Mouse (Mus musculus) hindbrain, embryonic 11.5 days (tissue): ENCODE measurements around the gene Olfr569. TPM values are rescaled to one million over a fixed set of nuclear protein-coding genes. Genes with fewer than 3 reads are reported as not detected.

ENCODE experiments used
- ATAC-seq: fragments of 200-750 bp; cut with Nextera tagmentation; 2 replicates; pipeline ENCODE4 v1.8.0; 2017; ENCODE audit warnings: mild to moderate bottlenecking, moderate TSS enrichment, moderate library complexity; ENCODE audit not compliant: low FRiP score
- DNase-seq: peaks from one replicate; pipeline ENCODE4 v3.0.0-alpha.2; 2015; ENCODE audit warnings: low spot score
- H3K27ac ChIP-seq: fragments of 300-500 bp; sonication (generic); 2 replicates; pipeline ENCODE4 v1.5.1; 2014; ENCODE audit warnings: mild to moderate bottlenecking, low read depth, low read length
- H3K27me3 ChIP-seq: fragments of 300-500 bp; sonication (generic); 2 replicates; pipeline ENCODE4 v1.6.1; 2014; ENCODE audit warnings: mild to moderate bottlenecking, low read length, moderate library complexity, mixed read lengths; ENCODE audit not compliant: control insufficient read depth, insufficient read depth
- H3K36me3 ChIP-seq: fragments of 300-500 bp; sonication (generic); 2 replicates; pipeline ENCODE4 v1.6.1; 2014; ENCODE audit warnings: mild to moderate bottlenecking, low read length, moderate library complexity, mixed read lengths; ENCODE audit not compliant: control insufficient read depth, insufficient read depth
- H3K4me1 ChIP-seq: fragments of 300-500 bp; sonication (generic); replicated peaks from 2 replicates; pipeline ENCODE4 v1.6.1; 2014; ENCODE audit warnings: low read length, mixed read lengths; ENCODE audit not compliant: control insufficient read depth, insufficient read depth
- H3K4me2 ChIP-seq: fragments of 300-500 bp; sonication (generic); replicated peaks from 2 replicates; pipeline ENCODE4 v1.6.1; 2014; ENCODE audit warnings: mild to moderate bottlenecking, low read depth, low read length
- H3K4me3 ChIP-seq: fragments of 300-500 bp; sonication (generic); 2 replicates; pipeline ENCODE4 v1.5.1; 2014; ENCODE audit warnings: low read depth, low read length
- H3K9ac ChIP-seq: fragments of 300-500 bp; sonication (generic); 2 replicates; pipeline ENCODE4 v1.6.1; 2014; ENCODE audit warnings: low read depth, low read length
- H3K9me3 ChIP-seq: fragments of 300-500 bp; sonication (generic); 2 replicates; pipeline ENCODE4 v1.6.1; 2016; ENCODE audit warnings: low read length; ENCODE audit not compliant: control insufficient read depth
- polyA plus RNA-seq: library from polyadenylated mRNA; unstranded; fragments of >200 nt; fragmentation: Nextera tagmentation; extraction: Ambion mirVana; gene quantifications from 2 replicates; pipeline ENCODE4 v1.2.1, GENCODE M21; 2014

Olfr569 gene
- polyA plus RNA-seq, 1 experiment from 2014 or later, result not detected

DNA sequence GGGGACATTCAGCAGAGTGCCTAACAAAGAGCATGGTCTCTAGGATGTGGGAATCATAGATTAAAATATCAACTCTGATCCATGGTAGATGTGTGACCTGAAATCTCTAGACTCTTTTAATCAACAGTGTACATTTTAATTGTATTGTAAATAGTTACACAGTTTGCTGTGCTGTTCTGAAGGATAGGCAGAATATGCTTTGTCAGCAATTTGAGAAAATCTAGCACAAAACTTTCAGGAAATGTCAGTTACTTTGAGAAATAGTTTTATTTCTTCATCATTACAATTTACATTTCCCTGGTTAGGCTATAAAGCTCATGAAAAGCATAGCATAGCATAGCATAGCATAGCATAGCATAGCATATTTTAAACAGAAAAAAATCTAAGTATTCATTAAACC lies 34.9 kb downstream of the Olfr569 start:
- DNase-seq (no peak), ATAC-seq (no peak)
- H3K4me2 ChIP-seq, result no peak overlapping the region
- no peaks in the 10 kb centered on the region for H3K27me3 ChIP-seq
- no peaks in the 10 kb centered on the region for H3K9me3 ChIP-seq
- H3K4me3 ChIP-seq, result no peak overlapping the region
- H3K4me1 ChIP-seq, result no peaks in the 10 kb centered on the region
- no peak overlapping the region for H3K9ac ChIP-seq
- no peak overlapping the region for H3K27ac ChIP-seq
- no peaks in the 10 kb centered on the region for H3K36me3 ChIP-seq

Other genes with a start within 250 kb of the Olfr569 start
- gene Olfr555, start 232.1 kb downstream of the Olfr569 start, polyA plus RNA-seq, result not detected in 2 replicates
- not detected in 2 replicates for gene Olfr556, start 226.0 kb downstream of the Olfr569 start, polyA plus RNA-seq
- gene Trim68, start 203.6 kb downstream of the Olfr569 start, polyA plus RNA-seq, result 9.3 and 9.5 TPM in 2 replicates
- not detected in 2 replicates for gene Olfr557, start 195.0 kb downstream of the Olfr569 start, polyA plus RNA-seq
- gene Olfr558, start 188.7 kb downstream of the Olfr569 start, polyA plus RNA-seq, result 0.15 TPM in 1 of 2 replicates, not detected in the other
- gene Olfr33, start 171.8 kb downstream of the Olfr569 start, polyA plus RNA-seq, result not detected in 2 replicates
- not detected in 2 replicates for gene Olfr559, start 163.4 kb downstream of the Olfr569 start, polyA plus RNA-seq
- not detected in 2 replicates for gene Olfr560, start 131.5 kb downstream of the Olfr569 start, polyA plus RNA-seq
- gene Olfr78, start 131.4 kb downstream of the Olfr569 start, polyA plus RNA-seq, result 0.14 TPM in 1 of 2 replicates, not detected in the other
- gene Olfr561, start 119.7 kb downstream of the Olfr569 start, polyA plus RNA-seq, result not detected in 2 replicates
- gene Olfr564, start 87.4 kb downstream of the Olfr569 start, polyA plus RNA-seq, result not detected in 2 replicates
- not detected in 2 replicates for gene Olfr566, start 32.1 kb downstream of the Olfr569 start, polyA plus RNA-seq
- not detected in 2 replicates for gene Olfr568, start 13.8 kb downstream of the Olfr569 start, polyA plus RNA-seq
- not detected in 2 replicates for gene Olfr570, start 3.7 kb upstream of the Olfr569 start, polyA plus RNA-seq
- not detected in 2 replicates for gene Olfr571, start 26.7 kb upstream of the Olfr569 start, polyA plus RNA-seq
- not detected in 2 replicates for gene Olfr572, start 33.5 kb upstream of the Olfr569 start, polyA plus RNA-seq
- gene Olfr573-ps1, start 51.7 kb upstream of the Olfr569 start, polyA plus RNA-seq, result not detected in 2 replicates
- gene Olfr574, start 57.6 kb upstream of the Olfr569 start, polyA plus RNA-seq, result not detected in 2 replicates
- not detected in 2 replicates for gene Olfr575, start 67.9 kb upstream of the Olfr569 start, polyA plus RNA-seq
- gene Olfr576, start 71.8 kb upstream of the Olfr569 start, polyA plus RNA-seq, result not detected in 2 replicates
- not detected in 2 replicates for gene Olfr577, start 85.1 kb upstream of the Olfr569 start, polyA plus RNA-seq
- gene Olfr578, start 98.4 kb upstream of the Olfr569 start, polyA plus RNA-seq, result not detected in 2 replicates
- gene Olfr582, start 147.1 kb upstream of the Olfr569 start, polyA plus RNA-seq, result not detected in 2 replicates
- gene Olfr583, start 160.4 kb upstream of the Olfr569 start, polyA plus RNA-seq, result not detected in 2 replicates
- not detected in 2 replicates for gene Olfr584, start 191.0 kb upstream of the Olfr569 start, polyA plus RNA-seq
- gene Olfr585, start 206.8 kb upstream of the Olfr569 start, polyA plus RNA-seq, result not detected in 2 replicates
- not detected in 2 replicates for gene Olfr586, start 234.8 kb upstream of the Olfr569 start, polyA plus RNA-seq
- not detected in 2 replicates for gene Olfr588-ps1, start 250.0 kb upstream of the Olfr569 start, polyA plus RNA-seq